Mouse (Mus musculus) lung, embryonic 14.5 days (tissue): ENCODE results near the gene Eno1. TPM values are rescaled to one million over a fixed set of nuclear protein-coding genes. Genes with fewer than 3 reads are reported as not detected.

Experiments
- ATAC-seq: fragments of 200-750 bp; cut with Nextera tagmentation; 2 replicates; pipeline ENCODE4 v1.8.0; 2017; ENCODE audit warnings: mild to moderate bottlenecking, moderate TSS enrichment, moderate library complexity; ENCODE audit not compliant: insufficient read depth
- DNase-seq: peaks from one replicate; pipeline ENCODE4 v3.0.0-alpha.2; 2015
- H3K27ac ChIP-seq: fragments of 300-500 bp; sonication (generic); 2 replicates; pipeline ENCODE4 v1.5.1; 2014; ENCODE audit warnings: low read depth, mild to moderate bottlenecking, moderate library complexity
- H3K27me3 ChIP-seq: fragments of 300-500 bp; sonication (generic); 2 replicates; pipeline ENCODE4 v1.6.1; 2014; ENCODE audit warnings: low read length, control low read depth; ENCODE audit not compliant: insufficient read depth
- H3K36me3 ChIP-seq: fragments of 300-500 bp; sonication (generic); 2 replicates; pipeline ENCODE4 v1.6.1; 2014; ENCODE audit warnings: control low read depth; ENCODE audit not compliant: insufficient read depth
- H3K4me1 ChIP-seq: fragments of 300-500 bp; sonication (generic); 2 replicates; pipeline ENCODE4 v1.6.1; 2014; ENCODE audit warnings: antibody characterized with exemption, control low read depth; ENCODE audit not compliant: insufficient read depth
- H3K4me2 ChIP-seq: fragments of 300-500 bp; sonication (generic); 2 replicates; pipeline ENCODE4 v1.6.1; 2014; ENCODE audit warnings: mild to moderate bottlenecking
- H3K4me3 ChIP-seq: fragments of 300-500 bp; sonication (generic); 2 replicates; pipeline ENCODE4 v1.5.1; 2014; ENCODE audit warnings: low read depth, low read length
- H3K9ac ChIP-seq: fragments of 300-500 bp; sonication (generic); 2 replicates; pipeline ENCODE4 v1.6.1; 2014
- H3K9me3 ChIP-seq: fragments of 300-500 bp; sonication (generic); 2 replicates; pipeline ENCODE4 v1.6.1; 2016; ENCODE audit warnings: low read depth, low read length, control low read depth
- CTCF ChIP-seq: IDR thresholded peaks from 2 replicates; pipeline ENCODE4 v1.5.1; 2016; ENCODE audit warnings: antibody characterized with exemption, low read depth
- WGBS: fragments of 180-500 bp; shearing (Covaris S2); extraction: QIAGEN DNeasy Blood & Tissue Kit; methylation state at CpG from one replicate; pipeline ENCODE4 v1.1.7; 2014; 5-methylcytosine and 5-hydroxymethylcytosine counted together
- polyA plus RNA-seq: library from polyadenylated mRNA; unstranded; fragments of >200 nt; fragmentation: Nextera tagmentation; extraction: Ambion mirVana; gene quantifications from 2 replicates; pipeline ENCODE4 v1.2.1, GENCODE M21; 2014

Eno1 gene
- polyA plus RNA-seq, 1 experiment from 2014 or later = 1,952 TPM

DNA sequence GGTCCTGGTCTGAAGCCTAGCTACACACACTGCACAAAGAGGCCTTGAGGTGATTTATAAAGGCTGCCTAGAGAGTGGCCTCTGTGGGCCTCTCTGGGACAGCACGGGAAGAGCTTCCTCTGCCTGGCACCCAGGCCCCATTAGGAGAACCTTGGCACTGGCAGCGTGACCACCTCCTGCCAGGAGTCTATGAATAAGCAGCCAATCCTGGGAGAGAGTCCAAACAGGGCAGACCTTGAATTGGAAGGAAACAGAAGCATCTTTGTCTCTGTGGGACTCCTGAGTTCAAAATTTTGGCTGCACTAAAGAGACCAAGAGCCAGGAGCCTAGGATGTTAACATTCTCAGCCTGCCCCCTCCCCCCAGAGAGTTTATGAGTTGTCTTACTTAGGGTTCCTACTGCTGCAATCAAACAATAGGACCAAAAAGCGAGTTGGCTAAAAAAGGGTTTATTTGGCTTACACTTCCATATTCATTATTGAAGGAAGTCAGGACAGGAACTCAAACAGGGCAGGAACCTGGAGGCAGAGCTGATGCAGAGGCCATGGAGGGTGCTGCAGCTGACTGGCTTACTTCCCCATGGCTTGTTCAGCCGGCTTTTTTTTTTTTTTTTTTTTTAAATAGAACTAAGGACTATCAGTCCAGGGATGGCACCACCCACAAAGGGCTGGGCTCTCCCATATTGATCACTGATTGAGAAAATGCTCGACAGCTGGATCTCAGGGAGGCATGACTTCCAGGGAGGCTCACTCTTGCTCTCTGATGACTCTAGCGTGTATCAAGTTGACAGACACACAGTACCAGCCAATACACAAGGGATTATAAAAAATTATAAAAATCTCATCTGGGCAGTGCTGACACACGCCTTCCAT lies 9.5 kb upstream of the Eno1 start:
- Histone ChIP-seq H3K27me3 (no peaks in the 10 kb centered on the region), H3K4me1 (peaks cover 11% of the 10 kb centered on the region; the same call in 1 of the 2 replicates), H3K4me2 (no peak overlapping the region), H3K4me3 (no peak overlapping the region), H3K9ac (no peak overlapping the region), H3K36me3 (no peaks in the 10 kb centered on the region), H3K9me3 (no peaks in the 10 kb centered on the region), H3K27ac (peak overlapping the region; percentile 36; the same call in 1 of the 2 replicates)
- DNase-seq (no peak), ATAC-seq (no peak; the same call in 1 of the 2 replicates)
- no peak for TF ChIP-seq CTCF
- WGBS = 67% methylated on average over 6 of the region's 7 CpGs

DNA sequence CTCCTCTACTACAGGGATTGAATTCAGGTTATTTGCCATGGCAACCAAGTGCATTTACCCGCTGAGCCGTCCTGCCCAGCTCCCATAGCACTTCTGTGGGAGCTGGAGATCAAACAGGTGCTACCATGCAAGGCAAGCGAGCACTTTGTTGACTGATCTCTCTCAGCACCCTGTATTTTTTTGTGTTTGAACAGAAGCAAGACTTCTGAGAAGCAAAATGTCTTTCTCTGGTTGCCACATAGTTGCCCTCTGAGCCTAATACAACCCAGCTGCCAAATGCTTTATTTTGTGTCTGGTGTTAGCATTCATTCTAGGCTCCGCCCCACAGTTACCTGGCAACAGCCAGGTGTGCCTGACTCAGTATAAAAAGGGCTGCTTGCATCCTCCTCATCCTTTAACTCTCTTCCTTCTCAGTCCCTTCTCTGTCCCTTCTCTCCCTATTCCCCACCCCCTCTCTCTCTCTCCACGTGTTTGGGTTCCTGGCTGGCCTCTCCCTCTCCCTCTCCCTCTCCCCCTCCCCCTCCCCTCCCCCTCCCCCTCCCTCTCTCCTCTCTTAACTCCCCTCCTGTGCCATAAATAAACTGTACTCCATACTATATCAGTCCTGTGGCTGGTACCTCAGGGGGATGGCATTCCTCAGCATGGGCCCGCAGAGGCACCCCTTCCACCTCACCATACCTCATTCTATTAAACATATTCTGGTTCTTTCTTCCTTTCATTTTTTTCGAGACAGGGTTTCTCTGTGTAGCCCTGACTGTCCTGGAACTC lies 7.8 kb upstream of the Eno1 start:
- Histone ChIP-seq H3K4me1 (peaks cover 11% of the 10 kb centered on the region; the same call in 1 of the 2 replicates), H3K27me3 (no peaks in the 10 kb centered on the region), H3K27ac (no peak overlapping the region), H3K9me3 (no peaks in the 10 kb centered on the region), H3K9ac (no peak overlapping the region), H3K36me3 (no peaks in the 10 kb centered on the region), H3K4me3 (no peak overlapping the region), H3K4me2 (no peak overlapping the region)
- TF ChIP-seq CTCF = no peak
- peak; percentile 12; the same call in 1 of the 2 replicates for ATAC-seq
- WGBS = 40% methylated on average over 7 of the region's 7 CpGs
- DNase-seq = peak; percentile 17

DNA sequence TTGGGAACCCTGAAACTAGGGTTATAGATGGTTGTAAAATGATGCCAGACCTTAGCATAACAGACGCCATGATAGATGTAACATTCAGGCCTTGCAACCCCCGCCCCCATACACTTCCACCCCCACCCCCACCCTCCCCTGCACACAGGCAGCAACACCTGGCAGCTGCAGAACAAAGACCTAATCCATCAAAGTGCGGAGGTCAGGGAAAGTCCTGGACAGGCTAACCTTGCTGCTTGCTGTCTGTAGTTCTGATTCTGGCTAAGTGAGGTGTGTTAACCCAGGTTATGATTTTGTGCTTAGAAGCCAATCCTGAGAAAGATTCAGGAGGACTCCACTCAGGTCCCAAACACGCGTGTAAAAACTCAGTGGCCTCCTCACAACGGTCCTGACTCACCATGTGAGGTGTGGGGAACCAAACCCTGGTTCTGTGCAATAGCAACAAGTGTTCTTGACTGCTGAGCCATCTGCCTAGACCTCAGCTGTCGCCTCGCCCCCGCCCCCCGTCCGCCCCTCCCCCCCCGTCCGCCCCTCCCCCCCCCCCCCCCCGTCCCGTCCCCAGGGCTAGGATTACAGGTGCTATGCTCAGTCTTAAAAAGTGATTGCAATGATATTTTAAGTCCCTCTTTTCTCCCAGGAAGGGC lies 6.7 kb upstream of the Eno1 start:
- 36% methylated on average over 8 of the region's 15 CpGs for WGBS
- H3K27ac ChIP-seq = no peak overlapping the region
- TF ChIP-seq CTCF = no peak

DNA sequence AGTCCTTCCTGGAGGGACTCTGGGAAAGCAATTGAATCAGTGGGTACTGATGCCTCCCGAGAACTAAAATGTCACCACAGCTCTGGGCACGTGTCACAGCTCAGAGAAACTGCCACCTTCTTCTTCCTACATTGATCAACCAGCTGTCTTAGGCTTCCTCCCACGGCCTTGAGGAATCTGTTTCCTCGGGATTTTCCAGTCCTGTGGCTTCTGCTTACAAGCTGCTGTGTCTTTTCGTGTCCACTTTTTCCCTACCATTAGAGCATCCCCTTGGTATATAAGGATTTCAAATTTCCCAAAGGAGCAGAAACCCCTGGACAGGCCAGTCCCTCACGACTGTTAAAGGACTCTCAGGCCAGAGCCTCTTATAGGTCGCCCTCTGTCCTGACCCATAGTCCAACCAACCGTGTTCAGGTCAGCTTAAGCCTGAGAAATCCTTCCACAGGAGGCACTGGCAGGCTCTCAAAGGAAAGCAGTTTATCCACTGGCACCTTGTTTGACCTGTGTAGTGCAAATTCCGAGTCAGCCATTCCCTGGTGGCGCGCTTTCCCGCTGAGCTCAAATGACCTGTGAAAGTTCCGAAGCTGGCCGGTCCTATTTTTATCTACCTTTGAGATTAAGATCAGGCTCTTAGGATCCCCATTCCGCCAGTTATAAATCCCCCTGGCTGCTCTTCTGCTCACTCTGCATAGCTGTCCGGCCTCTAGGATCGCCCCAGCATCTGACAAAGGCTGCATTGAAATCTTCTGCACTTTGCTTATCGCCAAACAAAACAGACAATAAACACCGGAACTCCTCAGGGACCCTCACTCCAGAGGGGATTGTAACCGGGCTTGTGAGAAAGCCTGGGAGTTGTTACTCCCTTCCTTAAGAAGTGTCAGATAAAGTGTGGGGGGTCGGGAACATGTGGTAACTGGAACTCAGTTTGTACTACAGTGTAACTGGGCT lies 5.8 kb upstream of the Eno1 start:
- ATAC-seq = no peak
- Histone ChIP-seq H3K4me2 (peak overlapping the region; percentile 16; the same call in 1 of the 2 replicates), H3K9ac (peak overlapping the region; percentile 14; the same call in 1 of the 2 replicates)

More for the DNA sequence above, 6.7 kb upstream of the Eno1 start:
- Histone ChIP-seq H3K9me3 (no peaks in the 10 kb centered on the region), H3K4me1 (peaks cover 11% of the 10 kb centered on the region; the same call in 1 of the 2 replicates), H3K9ac (no peak overlapping the region), H3K4me3 (no peak overlapping the region), H3K36me3 (no peaks in the 10 kb centered on the region), H3K27me3 (no peaks in the 10 kb centered on the region), H3K4me2 (no peak overlapping the region)
- DNase-seq = no peak
- ATAC-seq = no peak

DNA sequence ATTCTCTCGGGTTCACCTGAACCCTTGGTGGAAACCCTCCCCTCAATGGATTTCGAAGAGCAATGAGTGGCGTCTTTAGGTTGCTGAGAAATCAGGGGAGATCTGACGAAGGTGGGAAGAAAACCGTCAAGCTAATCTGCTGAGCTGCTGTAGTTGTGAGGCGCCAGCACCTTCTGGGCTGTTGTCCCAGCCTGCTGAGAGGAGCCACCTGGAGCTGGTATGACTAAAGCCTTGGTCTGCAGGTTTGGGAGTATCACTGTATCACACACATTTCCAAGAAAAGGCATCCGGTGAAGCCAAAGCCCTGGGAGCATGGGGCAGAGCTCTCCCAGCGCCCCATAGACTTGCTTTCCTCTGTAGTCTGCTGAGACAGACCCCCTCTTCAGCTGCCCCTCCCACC lies 4.7 kb upstream of the Eno1 start:
- no peaks in the 10 kb centered on the region for H3K9me3 ChIP-seq
- WGBS = 49% methylated on average over 8 of the region's 8 CpGs
- H3K4me1 ChIP-seq = peaks cover 9% of the 10 kb centered on the region; the same call in 1 of the 2 replicates
- TF ChIP-seq CTCF = no peak
- no peaks in the 10 kb centered on the region for H3K27me3 ChIP-seq
- no peak overlapping the region for H3K4me3 ChIP-seq
- DNase-seq = no peak
- no peak overlapping the region for H3K27ac ChIP-seq
- H3K9ac ChIP-seq = no peak overlapping the region
- ATAC-seq = no peak
- H3K36me3 ChIP-seq = no peaks in the 10 kb centered on the region
- H3K4me2 ChIP-seq = no peak overlapping the region

More for the DNA sequence above, 5.8 kb upstream of the Eno1 start:
- no peaks in the 10 kb centered on the region for H3K36me3 ChIP-seq
- no peak overlapping the region for H3K4me3 ChIP-seq
- TF ChIP-seq CTCF = no peak
- no peak overlapping the region for H3K27ac ChIP-seq
- peaks cover 11% of the 10 kb centered on the region; the same call in 1 of the 2 replicates for H3K4me1 ChIP-seq
- H3K27me3 ChIP-seq = no peaks in the 10 kb centered on the region
- no peaks in the 10 kb centered on the region for H3K9me3 ChIP-seq
- 14% methylated on average over 21 of the region's 21 CpGs for WGBS
- DNase-seq = peak; percentile 31
